Mouse (Mus musculus) cerebellum, adult 9-10 months (tissue): ENCODE results near the gene Ptprn2.

Experiments
- DNase-seq: peaks from one replicate; pipeline ENCODE4 v3.0.0; 2022

The Ptprn2 gene

GRCm38 (mm10) chr12:116804712-116805111, 319.2 kb downstream of the Ptprn2 start:
- DNase-seq: peak; percentile 23

DNA sequence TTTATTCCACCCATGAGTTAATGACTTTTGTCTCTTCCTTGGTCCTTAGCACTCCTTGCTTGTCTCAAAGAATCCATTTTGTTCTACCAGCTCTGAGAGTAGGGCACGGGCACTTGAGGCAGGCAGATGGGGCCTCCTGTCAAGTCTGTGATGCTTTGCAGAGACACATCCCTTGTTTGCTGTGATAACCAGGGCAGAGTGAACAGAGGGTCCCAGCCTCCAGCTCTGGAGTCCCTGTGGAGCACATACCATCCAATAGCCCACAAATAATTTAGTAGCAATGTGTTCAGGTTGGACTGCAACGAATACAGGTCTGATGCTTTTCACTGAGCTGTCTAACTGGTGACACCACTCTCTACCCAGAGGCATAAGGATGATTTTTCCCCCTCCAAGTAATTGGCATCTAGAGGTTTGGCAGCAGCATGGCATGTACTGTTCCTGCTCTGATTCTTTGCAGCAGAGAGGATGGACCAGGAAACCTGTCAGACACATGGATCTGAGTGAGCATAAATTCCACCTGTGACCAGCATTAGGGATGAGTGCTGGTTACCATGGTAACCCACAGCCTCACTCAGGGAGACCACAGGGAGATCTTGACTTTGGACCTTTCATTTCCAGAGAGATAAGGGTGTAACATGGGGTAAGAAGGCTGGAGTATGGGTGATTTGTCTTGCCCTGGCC, 319.7 kb downstream of the Ptprn2 start:
- DNase-seq: no peak

DNA sequence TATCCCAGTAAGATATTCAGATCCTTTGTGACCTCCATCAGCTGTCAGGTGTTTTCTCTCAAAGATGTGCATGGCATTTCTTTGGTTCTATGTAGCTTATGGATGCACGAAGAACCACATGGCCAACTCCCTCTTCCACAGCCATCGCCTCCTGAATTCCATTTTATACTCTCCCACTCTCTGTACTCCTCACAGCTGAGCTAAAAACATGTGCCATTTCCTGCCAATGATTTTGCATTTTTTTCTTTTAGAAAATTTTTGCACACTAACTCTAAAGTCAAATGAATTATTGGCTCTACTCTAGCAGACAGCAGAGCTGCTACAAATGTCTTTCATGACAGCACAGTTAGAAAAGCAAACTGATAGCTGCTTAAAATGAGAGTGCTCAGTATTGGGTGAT, 320.6 kb downstream of the Ptprn2 start:
- no peak for DNase-seq

DNA sequence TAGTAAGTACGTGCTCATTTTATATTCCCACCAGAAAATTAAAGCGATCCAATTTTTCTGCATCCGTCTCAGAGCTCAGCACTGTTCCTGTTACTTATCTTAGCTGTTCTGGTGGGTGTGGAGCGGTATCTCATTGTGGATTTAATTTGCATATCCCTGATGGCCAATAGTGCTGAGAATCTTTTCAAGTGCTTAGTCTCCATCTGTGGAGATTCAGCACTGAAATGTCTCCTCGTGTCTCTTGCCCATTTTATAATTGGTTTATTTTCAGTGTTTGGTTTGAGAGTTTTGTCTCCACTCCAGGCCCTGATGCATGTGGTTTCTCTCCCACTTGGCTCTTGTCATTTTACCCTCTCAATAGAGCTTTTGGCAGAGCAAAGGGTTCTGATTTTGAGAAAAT, 327.5 kb downstream of the Ptprn2 start:
- no peak for DNase-seq

DNA sequence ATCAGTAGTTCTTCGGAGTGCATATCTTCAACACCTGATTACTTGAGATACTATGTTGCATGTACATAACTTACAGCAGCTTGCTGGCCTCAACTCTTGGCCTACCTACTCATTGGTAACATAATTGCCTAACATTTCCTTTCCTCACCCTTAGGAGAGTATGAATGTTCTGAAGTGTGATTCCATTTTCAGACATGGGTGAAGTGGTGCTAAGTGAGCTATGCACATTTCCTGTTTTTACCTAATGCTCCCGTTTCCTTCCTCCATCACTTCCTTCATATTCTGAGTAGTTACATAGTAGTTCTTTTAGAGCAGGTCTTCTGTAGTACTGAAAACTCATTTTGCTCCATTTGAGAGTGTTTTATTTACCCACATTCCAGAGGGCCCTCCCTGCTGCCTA, 334.3 kb downstream of the Ptprn2 start:
- DNase-seq: no peak

GRCm38 (mm10) chr12:116823341-116823740, 337.8 kb downstream of the Ptprn2 start:
- no peak for DNase-seq

DNA sequence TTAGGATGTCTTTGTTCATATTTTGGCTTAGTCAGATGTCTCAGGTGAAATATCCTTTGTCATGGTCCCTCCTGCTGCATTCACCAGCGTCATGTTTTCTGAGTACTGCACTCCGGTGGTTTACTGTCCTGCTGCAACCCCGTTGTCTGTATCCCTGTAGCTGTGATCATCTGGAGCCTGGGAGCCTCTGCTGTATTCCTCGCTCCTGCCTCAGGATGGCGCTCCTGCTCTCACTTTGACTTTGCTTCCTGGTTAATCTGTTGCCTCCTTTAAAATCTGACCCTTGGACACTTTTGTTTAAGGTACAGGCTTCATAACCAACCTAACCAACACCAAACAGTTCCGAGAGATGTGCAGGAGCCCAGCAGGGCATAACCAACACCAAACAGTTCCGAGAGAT, 342.2 kb downstream of the Ptprn2 start:
- DNase-seq: no peak

GRCm38 (mm10) chr12:116838611-116839192, 353.2 kb downstream of the Ptprn2 start:
- DNase-seq: no peak

DNA sequence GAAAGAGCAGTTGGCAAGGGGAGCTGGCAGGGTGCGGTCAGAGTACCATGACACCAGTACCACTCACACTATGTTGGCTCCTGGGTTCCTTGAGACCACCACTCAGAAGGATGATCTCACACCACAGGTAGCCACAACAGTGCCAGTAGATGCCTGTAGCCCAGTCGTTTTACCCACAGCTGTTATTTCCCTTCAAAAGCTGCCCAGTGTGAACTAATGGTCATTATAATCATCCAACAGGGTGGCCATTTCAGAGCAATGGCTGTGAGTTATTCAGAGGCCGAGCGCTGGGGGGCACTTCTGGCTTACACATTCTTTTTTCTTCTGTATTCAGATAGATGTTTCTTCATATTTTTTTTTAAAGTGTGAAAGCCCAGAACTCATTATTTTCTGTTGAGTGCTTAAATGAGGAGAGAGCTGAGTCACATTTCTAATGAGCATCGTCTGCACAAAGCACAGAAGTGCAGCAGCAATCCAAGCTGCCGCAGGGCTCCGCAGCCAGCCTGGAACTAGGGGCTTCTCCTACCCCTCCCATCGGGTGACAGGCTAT, 357.3 kb downstream of the Ptprn2 start:
- DNase-seq: no peak

DNA sequence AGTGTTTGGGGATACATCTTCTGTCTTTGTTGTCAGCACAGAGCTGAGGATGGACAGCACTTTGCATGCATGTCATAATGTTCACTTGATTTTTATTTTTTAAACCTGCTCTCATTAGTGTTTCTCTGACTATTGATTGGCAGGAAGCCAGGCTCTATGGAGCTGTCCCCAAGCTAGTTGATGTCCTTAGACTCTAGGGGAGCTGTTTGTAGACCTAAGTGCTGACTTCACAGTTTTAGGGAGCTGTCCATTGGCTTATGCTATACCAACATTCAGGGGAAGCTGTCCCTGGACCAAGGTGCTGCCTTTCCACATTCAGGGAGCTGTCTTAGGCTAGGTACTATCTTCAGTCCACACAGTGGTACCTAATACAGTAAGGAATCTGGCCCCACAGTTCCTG, 360.7 kb downstream of the Ptprn2 start:
- DNase-seq: no peak

DNA sequence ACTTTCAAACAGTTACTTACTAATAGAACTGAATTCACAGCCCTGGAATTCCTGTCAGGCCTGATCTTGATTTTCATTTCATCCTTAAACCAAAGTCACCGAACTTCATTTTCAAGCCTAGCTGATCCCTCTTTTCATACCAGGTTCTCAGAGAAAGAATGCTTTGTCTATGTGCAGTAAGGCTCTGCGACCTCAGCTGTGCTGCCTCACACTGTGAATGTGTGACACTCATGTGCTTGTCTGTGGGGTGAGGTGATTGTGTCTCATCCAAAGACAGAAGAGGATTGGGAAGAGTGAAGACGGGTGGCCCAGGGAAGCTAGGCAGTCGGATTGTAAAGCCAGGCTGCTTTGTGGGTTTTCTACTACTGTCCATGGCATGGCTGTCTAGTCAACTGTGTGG, 361.5 kb downstream of the Ptprn2 start:
- no peak for DNase-seq

DNA sequence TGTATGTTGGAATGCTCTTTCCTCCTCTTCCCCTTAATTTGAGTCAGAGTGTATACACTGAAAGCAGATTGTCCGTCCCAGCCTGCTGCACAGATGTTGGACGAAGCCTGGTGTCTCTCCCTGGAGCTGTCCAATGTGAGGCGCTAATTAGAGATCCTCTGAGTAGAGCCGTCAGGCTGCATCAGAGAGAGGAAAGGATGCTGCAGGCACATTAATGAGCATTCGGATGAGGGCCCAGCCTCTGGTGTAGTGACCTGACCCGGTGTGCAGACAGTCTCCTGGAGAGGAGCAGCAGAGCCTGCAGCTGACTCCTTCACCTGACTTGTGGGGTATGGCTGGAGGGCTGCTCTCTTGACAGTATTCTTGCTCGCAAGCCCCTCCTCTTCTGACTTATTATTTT, 370.8 kb downstream of the Ptprn2 start:
- DNase-seq: no peak

DNA sequence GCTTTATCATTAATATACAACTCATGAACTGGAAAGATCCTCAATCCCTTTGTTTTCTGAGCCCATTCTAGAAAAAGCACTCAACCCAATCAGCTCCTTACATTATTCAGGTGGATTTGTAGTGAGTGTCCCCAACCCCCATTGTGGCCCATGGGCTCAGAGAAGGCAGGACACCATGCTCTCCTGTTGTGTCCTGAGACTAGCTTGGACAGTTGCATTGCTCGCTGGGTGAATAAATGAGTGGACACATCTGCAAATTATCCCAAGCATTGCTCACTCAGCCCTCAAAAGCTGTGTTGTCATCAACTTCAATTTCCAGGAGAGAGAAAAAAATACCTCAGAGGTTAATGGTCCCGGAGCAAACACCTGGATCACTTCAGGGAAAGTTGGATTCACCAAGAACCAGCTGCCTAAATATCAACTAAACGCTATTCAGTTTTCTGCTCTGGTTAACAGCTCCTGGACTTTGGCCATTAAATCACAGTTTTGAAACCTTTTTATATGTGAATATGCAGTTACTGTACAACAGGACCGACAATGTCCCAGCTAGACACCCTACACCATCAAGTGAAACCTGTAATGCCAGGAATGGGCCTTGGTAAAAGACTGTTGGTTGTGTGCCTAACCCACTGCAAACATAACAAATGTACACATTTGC, 376.0 kb downstream of the Ptprn2 start:
- no peak for DNase-seq

DNA sequence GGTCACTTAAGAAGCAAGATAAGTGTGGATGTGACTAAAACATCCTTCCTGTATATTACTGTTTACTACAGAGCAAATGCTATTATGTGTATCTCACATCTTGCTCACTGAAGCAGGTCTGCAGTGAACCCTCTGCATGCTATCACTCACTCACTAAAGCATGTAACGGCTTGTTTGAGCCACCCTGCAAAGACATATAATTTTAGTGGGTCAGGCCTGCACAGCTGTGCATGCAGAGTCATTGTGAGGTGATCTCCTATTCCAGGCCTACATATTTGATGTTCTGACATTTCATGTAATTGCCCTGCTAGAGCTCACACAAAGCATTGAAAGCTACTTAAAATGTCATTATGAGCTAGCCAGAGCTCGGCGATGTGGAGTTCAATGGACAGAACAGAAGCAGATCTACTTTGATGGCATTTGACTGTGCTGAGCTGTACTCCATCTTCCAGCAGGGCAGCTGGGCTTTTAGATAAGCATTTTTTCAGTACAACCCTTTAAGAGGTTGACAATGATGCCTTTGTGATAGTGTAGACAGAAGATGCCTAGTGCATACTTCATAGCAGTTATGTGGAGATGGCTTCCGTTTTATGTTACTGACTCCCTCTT, 377.9 kb downstream of the Ptprn2 start:
- DNase-seq: no peak

- peak; percentile 86 for DNase-seq
Measured at GRCm38 (mm10) chr12:116873866-116874585, 388.5 kb downstream of the Ptprn2 start.

- DNase-seq: no peak
Measured at GRCm38 (mm10) chr12:116887496-116888281, 402.2 kb downstream of the Ptprn2 start.

- no peak for DNase-seq
Measured at GRCm38 (mm10) chr12:116888856-116889255, 403.3 kb downstream of the Ptprn2 start.

DNA sequence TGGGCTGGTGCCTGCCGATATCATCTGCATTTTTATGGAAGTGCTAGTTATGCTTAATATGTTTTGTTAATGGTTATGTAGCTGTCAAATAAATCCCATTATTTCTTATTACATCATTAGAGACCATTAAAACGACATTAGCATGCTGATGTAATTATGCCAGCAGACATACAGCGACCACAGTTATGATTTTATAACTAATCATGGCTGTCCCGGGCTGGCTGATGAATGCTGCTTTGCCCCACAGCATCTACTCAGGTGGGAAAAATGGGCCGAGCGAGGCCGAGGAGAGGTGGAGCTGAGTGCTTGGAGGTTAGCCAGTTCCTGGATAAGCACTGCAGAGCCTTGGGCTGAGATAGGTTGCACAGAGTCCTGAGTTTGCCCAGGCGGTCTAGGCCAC, 407.1 kb downstream of the Ptprn2 start:
- no peak for DNase-seq

GRCm38 (mm10) chr12:116896651-116897050, 411.1 kb downstream of the Ptprn2 start:
- DNase-seq: no peak

- DNase-seq: no peak
Measured at GRCm38 (mm10) chr12:116901773-116902172, 416.3 kb downstream of the Ptprn2 start.

GRCm38 (mm10) chr12:116907424-116907823, 421.9 kb downstream of the Ptprn2 start:
- DNase-seq: no peak

GRCm38 (mm10) chr12:116908668-116909067, 423.1 kb downstream of the Ptprn2 start:
- DNase-seq: no peak
